Mouse (Mus musculus) CH12.LX (cell line): ENCODE measurements around the gene Olfr159. TPM values are rescaled to one million over a fixed set of nuclear protein-coding genes. Genes with fewer than 3 reads are reported as not detected.

Experiments used
- DNase-seq: peaks from one replicate; pipeline ENCODE4 v3.0.0-alpha.2; 2013; ENCODE audit errors: extremely low read depth
- H3K27ac ChIP-seq: 2 replicates; pipeline ENCODE4 v1.5.1; 2012; ENCODE audit warnings: low read depth, mild to moderate bottlenecking, control low read depth, moderate library complexity; ENCODE audit not compliant: insufficient read depth
- H3K27me3 ChIP-seq: replicated peaks from 2 replicates; pipeline ENCODE3; 2012; ENCODE audit warnings: inconsistent platforms
- H3K36me3 ChIP-seq, 2 experiments: replicated peaks in 1 of 2; 2 replicates each; pipeline versions ENCODE3 to v1.6.1; 2012; ENCODE audit warnings: inconsistent platforms in 1 of 2, low read length in 1 of 2, mild to moderate bottlenecking in 1 of 2, mixed read lengths in 1 of 2, moderate library complexity in 1 of 2; ENCODE audit not compliant: control insufficient read depth in 1 of 2, insufficient read depth in 1 of 2
- H3K4me1 ChIP-seq, 2 experiments: 2 replicates each; pipeline ENCODE4 v1.6.1; 2012; ENCODE audit warnings: inconsistent platforms in 1 of 2, moderate library complexity in 1 of 2; ENCODE audit not compliant: insufficient read depth in 2 of 2, control insufficient read depth in 1 of 2
- H3K4me2 ChIP-seq: 2 replicates; pipeline ENCODE4 v1.6.1; 2012; ENCODE audit warnings: low read depth, mild to moderate bottlenecking, control low read depth; ENCODE audit not compliant: poor library complexity, insufficient read depth, severe bottlenecking
- H3K4me3 ChIP-seq, 3 experiments: fragments of 150-350 bp in 1 of 3; sonication (generic) in 1 of 3; replicated peaks in 1 of 3; 2 replicates each; pipeline versions ENCODE3 to v1.5.1; 2011 to 2012; ENCODE audit warnings: low read depth in 2 of 3, low read length in 2 of 3, mild to moderate bottlenecking in 2 of 3, moderate library complexity in 2 of 3, control low read depth in 1 of 3, improper control_type of control experiment in 1 of 3, inconsistent platforms in 1 of 3, mixed read lengths in 1 of 3; ENCODE audit not compliant: poor library complexity in 1 of 3
- H3K79me2 ChIP-seq: replicated peaks from 2 replicates; pipeline ENCODE4 v1.6.1; 2012; ENCODE audit warnings: mild to moderate bottlenecking, moderate library complexity; ENCODE audit not compliant: control insufficient read depth, poor library complexity, insufficient read depth, severe bottlenecking; ENCODE audit errors: extremely low read depth
- H3K9ac ChIP-seq: 2 replicates; pipeline ENCODE4 v1.6.1; 2012; ENCODE audit warnings: low read depth, mild to moderate bottlenecking, control low read depth, moderate library complexity; ENCODE audit not compliant: insufficient read depth
- H3K9me3 ChIP-seq: replicated peaks from 2 replicates; pipeline ENCODE3; 2012; ENCODE audit warnings: low read length, inconsistent platforms, mixed read lengths
- BHLHE40 ChIP-seq: IDR thresholded peaks from 2 replicates; pipeline ENCODE4 v1.6.1; 2011; ENCODE audit warnings: mild to moderate bottlenecking, low read depth, low read length, improper control_type of control experiment
- CHD1 ChIP-seq: IDR thresholded peaks from 2 replicates; pipeline ENCODE4 v1.6.1; 2012; ENCODE audit warnings: low read depth, low read length, improper control_type of control experiment, inconsistent platforms
- CHD2 ChIP-seq: IDR thresholded peaks from 2 replicates; pipeline ENCODE4 v1.6.1; 2011; ENCODE audit warnings: low read length, improper control_type of control experiment
- E2F4 ChIP-seq: IDR thresholded peaks from 2 replicates; pipeline ENCODE4 v1.6.1; 2011; ENCODE audit warnings: low read depth, low read length, improper control_type of control experiment; ENCODE audit not compliant: insufficient replicate concordance
- ELF1 ChIP-seq: IDR thresholded peaks from 2 replicates; pipeline ENCODE4 v1.6.1; 2014; ENCODE audit warnings: low read depth, mild to moderate bottlenecking, inconsistent platforms, low read length, improper control_type of control experiment
- EP300 ChIP-seq: IDR thresholded peaks from 2 replicates; pipeline ENCODE4 v1.6.1; 2011; ENCODE audit warnings: low read length, improper control_type of control experiment
- HCFC1 ChIP-seq: IDR thresholded peaks from 2 replicates; pipeline ENCODE4 v1.6.1; 2012; ENCODE audit warnings: low read depth, mild to moderate bottlenecking, inconsistent platforms, low read length, improper control_type of control experiment
- IRF4 ChIP-seq: IDR thresholded peaks from 2 replicates; pipeline ENCODE4 v1.6.1; 2014; ENCODE audit warnings: low read depth, mild to moderate bottlenecking, inconsistent platforms, low read length, improper control_type of control experiment
- KAT2A ChIP-seq: IDR thresholded peaks from 2 replicates; pipeline ENCODE4 v1.6.1; 2012; ENCODE audit warnings: low read length, improper control_type of control experiment, inconsistent platforms; ENCODE audit not compliant: insufficient replicate concordance
- MAX ChIP-seq: IDR thresholded peaks from 2 replicates; pipeline ENCODE4 v1.6.1; 2011; ENCODE audit warnings: low read length, improper control_type of control experiment
- MAZ ChIP-seq: IDR thresholded peaks from 2 replicates; pipeline ENCODE4 v1.6.1; 2012; ENCODE audit warnings: low read depth, mild to moderate bottlenecking, inconsistent platforms, low read length, improper control_type of control experiment, moderate library complexity
- MXI1 ChIP-seq: IDR thresholded peaks from 2 replicates; pipeline ENCODE4 v1.6.1; 2011; ENCODE audit warnings: mild to moderate bottlenecking, low read depth, low read length, improper control_type of control experiment
- MYC ChIP-seq: IDR thresholded peaks from 2 replicates; pipeline ENCODE4 v1.6.1; 2011; ENCODE audit warnings: low read depth, mild to moderate bottlenecking, improper control_type of control experiment, low read length
- NELFE ChIP-seq: IDR thresholded peaks from 2 replicates; pipeline ENCODE4 v1.6.1; 2011; ENCODE audit warnings: low read depth, low read length, improper control_type of control experiment
- PAX5 ChIP-seq: IDR thresholded peaks from 2 replicates; pipeline ENCODE4 v1.6.1; 2012; ENCODE audit warnings: low read length, inconsistent platforms, mixed read lengths
- POLR2A ChIP-seq: IDR thresholded peaks from 2 replicates; pipeline ENCODE4 v1.6.1; 2011; ENCODE audit warnings: low read depth, mild to moderate bottlenecking, improper control_type of control experiment, low read length
- POLR2AphosphoS2 ChIP-seq: IDR thresholded peaks from 2 replicates; pipeline ENCODE4 v1.6.1; 2011; ENCODE audit warnings: low read depth, low read length, improper control_type of control experiment
- RAD21 ChIP-seq: IDR thresholded peaks from 2 replicates; pipeline ENCODE4 v1.6.1; 2011; ENCODE audit warnings: low read depth, mild to moderate bottlenecking, low read length, improper control_type of control experiment, moderate library complexity
- RCOR1 ChIP-seq: conservative IDR thresholded peaks from 2 replicates; pipeline ENCODE4 v1.6.1; 2012; ENCODE audit warnings: low read depth, mild to moderate bottlenecking, inconsistent platforms, low read length, improper control_type of control experiment
- SIN3A ChIP-seq: IDR thresholded peaks from 2 replicates; pipeline ENCODE4 v1.6.1; 2012; ENCODE audit warnings: low read length, improper control_type of control experiment, inconsistent platforms
- SMC3 ChIP-seq: IDR thresholded peaks from 2 replicates; pipeline ENCODE4 v1.6.1; 2011; ENCODE audit warnings: low read depth, low read length, improper control_type of control experiment
- TBP ChIP-seq: conservative IDR thresholded peaks from 2 replicates; pipeline ENCODE4 v1.6.1; 2011; ENCODE audit warnings: low read depth, low read length, improper control_type of control experiment
- UBTF ChIP-seq: IDR thresholded peaks from 2 replicates; pipeline ENCODE4 v1.6.1; 2012; ENCODE audit warnings: low read depth, mild to moderate bottlenecking, inconsistent platforms, low read length, improper control_type of control experiment, moderate library complexity
- USF1 ChIP-seq: IDR thresholded peaks from 2 replicates; pipeline ENCODE4 v1.6.1; 2014; ENCODE audit warnings: low read depth, mild to moderate bottlenecking, inconsistent platforms, low read length, improper control_type of control experiment
- ZC3H11A ChIP-seq: IDR thresholded peaks from 2 replicates; pipeline ENCODE4 v1.6.1; 2012; ENCODE audit warnings: low read depth, mild to moderate bottlenecking, inconsistent platforms, low read length, improper control_type of control experiment
- ZKSCAN1 ChIP-seq: IDR thresholded peaks from 2 replicates; pipeline ENCODE4 v1.6.1; 2012; ENCODE audit warnings: low read depth, inconsistent platforms, low read length, improper control_type of control experiment, borderline replicate concordance
- dilution Hi-C: fragments of 300-500 bp; cut with MboI; formaldehyde crosslinking; loops from 2 replicates; pipeline ENCODE4 v1.14.3; 2020; ENCODE audit warnings: low sequenced_read_pairs; ENCODE audit not compliant: extremely low pct_unique_long_range_greater_than_20kb, extremely low pct_ligation_motif_present
- in situ Hi-C: fragments of 300-500 bp; cut with MboI; formaldehyde crosslinking; loops from 3 replicates; pipeline ENCODE4 v1.14.3; 2019; ENCODE audit warnings: low sequenced_read_pairs, low pct_ligation_motif_present, low pct_unique_long_range_greater_than_20kb, mixed read lengths
- polyA plus RNA-seq: library from polyadenylated mRNA; unstranded; fragments of >175 nt; gene quantifications from 2 replicates; pipeline ENCODE4 v1.2.1, GENCODE M21; 2012; ENCODE audit warnings: low read depth; ENCODE audit not compliant: insufficient read length
- total RNA-seq, 2 experiments: library from RNA; depleted of rRNA; stranded (reverse); fragments of 300-350 nt in 1 of 2; fragments of >200 nt in 1 of 2; gene quantifications; 2 replicates each; pipeline ENCODE4 v1.2.3; 2012 to 2014

Gene Olfr159
- total and polyA plus RNA-seq, 3 experiments: not detected

DNA sequence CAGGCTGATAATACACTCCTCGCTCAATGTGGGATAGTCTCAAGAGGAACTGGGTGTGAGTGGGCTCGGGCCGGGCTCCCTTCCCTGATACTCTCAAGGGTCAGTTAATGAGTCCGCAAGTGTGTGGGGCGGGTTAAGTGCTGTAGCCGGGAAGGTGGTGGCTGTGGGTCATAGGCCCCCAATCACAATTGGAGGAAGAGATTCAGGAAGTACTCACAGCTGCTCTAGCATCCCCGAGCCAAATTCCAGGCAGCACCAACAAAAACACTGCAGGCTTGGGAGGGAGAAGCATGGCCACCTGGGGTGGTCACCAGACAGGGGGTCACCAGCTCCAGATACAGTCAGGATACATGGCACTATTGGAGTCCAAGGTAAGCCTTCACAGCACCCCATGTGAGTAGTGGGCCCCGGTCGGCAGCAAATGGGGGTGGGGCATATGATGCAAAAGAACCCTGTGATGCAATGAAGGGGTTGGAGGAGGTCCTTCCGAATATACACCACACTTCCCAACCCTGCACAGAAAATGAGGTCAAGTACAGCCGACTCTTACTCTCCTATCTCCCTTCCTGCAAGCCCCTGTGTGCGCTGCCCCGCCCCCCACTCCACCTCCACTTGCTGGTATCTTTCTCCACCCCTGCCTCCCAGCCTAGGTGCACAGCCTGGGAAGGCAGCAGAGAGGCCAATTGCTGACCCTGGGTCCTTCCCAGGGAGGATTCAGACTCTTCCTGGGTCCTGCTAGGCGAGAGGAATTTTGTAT is 40.8 kb downstream of the Olfr159 start, which contains the start of gene Spaar:
Gene Spaar (plus strand): TSS at position 241 of the 757 bp plus-strand sequence.
- H3K79me2 ChIP-seq: no peaks in the 10 kb centered on the region
- TF ChIP-seq CHD1 (no peak), ZKSCAN1 (no peak), ZC3H11A (no peak), SMC3 (no peak), HCFC1 (no peak), KAT2A (no peak), IRF4 (no peak), CHD2 (no peak), TBP (no peak), UBTF (no peak), NELFE (no peak), MAX (no peak), MXI1 (no peak), E2F4 (no peak)

DNA sequence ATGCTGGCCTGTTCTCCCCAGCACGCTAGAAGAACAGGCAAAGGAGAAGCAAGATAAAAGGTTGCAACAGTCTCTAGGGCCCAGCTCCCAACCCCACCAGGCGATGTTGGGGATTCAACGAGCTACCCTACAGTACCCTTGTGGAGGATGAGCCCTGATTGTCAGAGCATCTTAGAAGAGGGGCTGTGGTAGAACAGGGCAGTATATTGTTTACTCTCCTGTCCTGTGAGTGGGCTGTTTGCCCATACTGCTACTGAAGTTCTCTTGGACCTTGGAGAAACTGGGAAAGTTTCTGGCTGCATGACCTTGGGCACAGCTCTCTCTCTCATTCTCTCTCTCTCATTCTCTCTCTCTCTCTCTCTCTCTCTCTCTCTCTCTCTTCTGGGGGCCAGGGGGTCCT is 41.7 kb downstream of the Olfr159 start:
- Histone ChIP-seq H3K79me2 (no peaks in the 10 kb centered on the region), H3K27ac (no peak overlapping the region), H3K36me3 (no peaks in the 10 kb centered on the region), H3K4me3 (no peak overlapping the region), H3K9ac (no peak overlapping the region), H3K9me3 (no peaks in the 10 kb centered on the region), H3K27me3 (peaks cover 91% of the 10 kb centered on the region), H3K4me1 (no peaks in the 10 kb centered on the region), H3K4me2 (no peak overlapping the region)
- no peak for DNase-seq
- dilution Hi-C loops (no loop called here), in situ Hi-C loops (loop anchor here (25.0 kb wide), 1 partner anchor 258 kb away; the partner anchor contains the start of gene Ccin)
- TF ChIP-seq RCOR1 (no peak), TBP (no peak), BHLHE40 (no peak), ZC3H11A (no peak), USF1 (no peak), MAZ (no peak), POLR2AphosphoS2 (no peak), ZKSCAN1 (no peak), POLR2A (no peak), PAX5 (no peak), E2F4 (no peak), MXI1 (no peak), CHD1 (no peak), SMC3 (no peak), EP300 (no peak), ELF1 (no peak), RAD21 (no peak), SIN3A (no peak), MYC (no peak)

More for the DNA sequence above, 40.8 kb downstream of the Olfr159 start, which contains the start of gene Spaar:
- Histone ChIP-seq H3K4me1 (no peaks in the 10 kb centered on the region), H3K9ac (no peak within 1 kb of the TSS), H3K27ac (no peak within 1 kb of the TSS), H3K4me2 (no peak within 1 kb of the TSS), H3K27me3 (peaks cover 90% of the 10 kb centered on the region), H3K36me3 (no peaks in the 10 kb centered on the region), H3K4me3 (no peak within 1 kb of the TSS), H3K9me3 (no peaks in the 10 kb centered on the region)
- in situ Hi-C loops (loop anchor here (10.0 to 25.0 kb wide), 2 partner anchors 125 to 257 kb away; partner anchors contain the start of genes Ccin and Olfr155), dilution Hi-C loops (no loop called here)
- no peak for DNase-seq
